Mouse (Mus musculus): ENCODE data around the gene Klhdc10. TPM values are rescaled to one million over a fixed set of nuclear protein-coding genes. Genes with fewer than 3 reads are reported as not detected.
"Not testable (repeated sequence)": the region's sequence is repeated elsewhere in the genome, so short reads cannot be mapped to it uniquely, and the experiment has no call there.

Klhdc10 gene
- polyA plus RNA-seq, 1 experiment from 2014 or later = 24.3 TPM

- Histone ChIP-seq H3K4me1 (no peaks in the 10 kb centered on the region), H3K36me3 (peaks cover 82% of the 10 kb centered on the region), H3K4me3 (replicated peaks) (no peak overlapping the region), H3K27me3 (no peaks in the 10 kb centered on the region), H3K27ac (replicated peaks) (no peak overlapping the region), H3K9ac (no peak overlapping the region), H3K9me3 (replicated peaks) (no peaks in the 10 kb centered on the region), H3K4me2 (replicated peaks) (no peak overlapping the region)
- 93% methylated on average over 17 of the region's 17 CpGs for WGBS
- ATAC-seq (ENCODE audit: insufficient number of reproducible peaks, low FRiP score, low TSS enrichment, low read depth) = no peak
Measured at GRCm38 (mm10) chr6:30372627-30373369, 28.9 kb upstream of the Klhdc10 start.

DNA sequence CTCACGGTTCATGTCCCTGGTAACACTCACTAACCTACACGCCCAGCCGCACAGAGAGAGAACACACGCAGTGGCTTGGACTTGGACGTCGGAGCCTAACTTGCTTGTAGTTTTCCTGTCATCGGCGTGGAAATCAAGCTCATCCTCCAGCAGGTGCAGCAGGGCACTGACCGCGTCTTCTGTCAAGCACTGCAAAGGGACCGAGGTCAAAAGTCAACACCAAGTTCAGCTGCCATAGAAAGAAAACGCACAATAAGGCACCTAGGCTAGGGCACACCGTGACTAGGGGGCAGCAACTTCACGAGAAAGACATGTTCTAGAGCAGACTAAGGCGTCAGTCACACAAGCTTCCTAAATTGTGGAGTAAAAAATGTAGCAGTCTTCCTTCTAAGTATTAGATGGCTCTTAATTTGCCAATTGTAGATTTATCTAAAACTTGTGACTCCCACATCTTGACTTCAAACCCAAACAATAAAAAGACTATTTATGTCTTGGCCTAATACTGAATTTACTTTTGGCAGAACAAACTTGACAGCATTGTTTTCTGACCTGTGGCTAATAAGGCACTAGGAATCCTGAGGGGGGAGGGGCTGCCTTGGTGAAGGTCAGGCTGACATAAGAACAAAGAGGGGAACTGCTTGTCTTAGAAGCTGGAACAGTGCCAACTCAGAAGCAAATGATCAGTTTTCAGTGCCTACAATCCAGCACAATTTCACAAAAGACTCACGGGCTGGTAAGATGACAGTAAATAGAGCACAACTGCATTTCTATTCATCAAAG lies 26.7 kb upstream of the Klhdc10 start:
- Histone ChIP-seq H3K27me3 (no peaks in the 10 kb centered on the region), H3K27ac (replicated peaks) (no peak overlapping the region)

GRCm38 (mm10) chr6:30375791-30376190 lies 25.9 kb upstream of the Klhdc10 start:
- no peak for ATAC-seq (ENCODE audit: insufficient number of reproducible peaks, low FRiP score, low TSS enrichment, low read depth)
- no peak overlapping the region for H3K4me2 ChIP-seq (replicated peaks)
- H3K9ac ChIP-seq = no peak overlapping the region
- H3K36me3 ChIP-seq = peaks cover 74% of the 10 kb centered on the region
- no peaks in the 10 kb centered on the region for H3K9me3 ChIP-seq (replicated peaks)
- no peak overlapping the region for H3K27ac ChIP-seq (replicated peaks)
- H3K27me3 ChIP-seq = no peaks in the 10 kb centered on the region
- H3K4me1 ChIP-seq = no peaks in the 10 kb centered on the region
- no peak overlapping the region for H3K4me3 ChIP-seq (replicated peaks)
- WGBS = 88% methylated on average over 1 of the region's 1 CpGs

More for the DNA sequence above, 26.7 kb upstream of the Klhdc10 start:
- ATAC-seq (ENCODE audit: insufficient number of reproducible peaks, low FRiP score, low TSS enrichment, low read depth) = no peak
- H3K36me3 ChIP-seq = peaks cover 74% of the 10 kb centered on the region
- no peak overlapping the region for H3K4me3 ChIP-seq (replicated peaks)
- no peaks in the 10 kb centered on the region for H3K4me1 ChIP-seq
- H3K9me3 ChIP-seq (replicated peaks) = no peaks in the 10 kb centered on the region
- no peak overlapping the region for H3K9ac ChIP-seq
- H3K4me2 ChIP-seq (replicated peaks) = no peak overlapping the region
- 80% methylated on average over 16 of the region's 16 CpGs for WGBS

DNA sequence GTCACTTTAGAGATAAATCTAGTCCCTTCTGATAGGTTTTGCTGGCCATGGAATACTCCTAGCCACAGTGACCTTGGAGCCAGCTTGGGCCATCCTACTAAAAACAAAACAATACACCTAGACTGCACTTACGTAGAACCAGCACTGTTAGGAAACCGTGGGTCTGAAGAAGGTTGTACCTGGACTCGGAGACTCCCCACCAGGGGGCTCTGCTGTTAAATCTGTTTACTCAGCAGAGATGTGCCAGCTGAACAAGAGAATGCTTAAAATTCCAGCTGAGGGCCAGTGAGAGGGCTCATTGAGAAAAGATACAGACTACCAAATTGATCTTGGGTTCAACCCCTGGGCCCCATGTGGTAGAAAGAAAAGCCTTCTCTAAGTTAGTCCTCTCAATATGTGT lies 20.6 kb upstream of the Klhdc10 start:
- Histone ChIP-seq H3K27ac (replicated peaks) (no peak overlapping the region), H3K4me3 (replicated peaks) (no peak overlapping the region), H3K36me3 (peaks cover 75% of the 10 kb centered on the region), H3K4me1 (no peaks in the 10 kb centered on the region), H3K9ac (no peak overlapping the region), H3K4me2 (replicated peaks) (no peak overlapping the region), H3K9me3 (replicated peaks) (no peaks in the 10 kb centered on the region), H3K27me3 (no peaks in the 10 kb centered on the region)
- WGBS = 61% methylated on average over 3 of the region's 3 CpGs
- no peak for ATAC-seq (ENCODE audit: insufficient number of reproducible peaks, low FRiP score, low TSS enrichment, low read depth)

DNA sequence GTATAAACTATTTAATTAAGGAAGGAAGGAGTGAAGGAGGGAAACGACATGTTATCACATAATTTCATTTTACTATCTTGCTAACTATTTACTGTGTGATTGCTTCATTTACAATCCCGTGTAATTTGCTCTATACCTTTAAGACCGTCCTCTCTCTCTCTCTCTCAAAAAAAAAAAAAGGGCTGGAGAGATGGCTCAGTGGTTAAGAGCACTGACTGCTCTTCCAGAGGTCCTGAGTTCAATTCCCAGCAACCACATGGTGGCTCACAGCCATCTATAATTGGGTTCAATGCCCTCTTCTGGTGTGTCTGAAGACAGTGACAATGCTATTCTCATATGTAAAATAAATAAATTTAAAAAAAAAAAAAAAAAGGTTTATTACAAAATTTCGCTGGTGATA lies 11.4 kb upstream of the Klhdc10 start:
- Histone ChIP-seq H3K4me3 (replicated peaks) (peak overlapping the region; percentile 62), H3K36me3 (peaks cover 20% of the 10 kb centered on the region), H3K9ac (peak overlapping the region; percentile 39), H3K4me2 (replicated peaks) (peak overlapping the region; percentile 45)
- ATAC-seq (ENCODE audit: insufficient number of reproducible peaks, low FRiP score, low TSS enrichment, low read depth); H3K27me3 ChIP-seq; H3K9me3 ChIP-seq (replicated peaks); H3K4me1 ChIP-seq; H3K27ac ChIP-seq (replicated peaks): not testable (repeated sequence)
- 21% methylated on average over 4 of the region's 4 CpGs for WGBS

DNA sequence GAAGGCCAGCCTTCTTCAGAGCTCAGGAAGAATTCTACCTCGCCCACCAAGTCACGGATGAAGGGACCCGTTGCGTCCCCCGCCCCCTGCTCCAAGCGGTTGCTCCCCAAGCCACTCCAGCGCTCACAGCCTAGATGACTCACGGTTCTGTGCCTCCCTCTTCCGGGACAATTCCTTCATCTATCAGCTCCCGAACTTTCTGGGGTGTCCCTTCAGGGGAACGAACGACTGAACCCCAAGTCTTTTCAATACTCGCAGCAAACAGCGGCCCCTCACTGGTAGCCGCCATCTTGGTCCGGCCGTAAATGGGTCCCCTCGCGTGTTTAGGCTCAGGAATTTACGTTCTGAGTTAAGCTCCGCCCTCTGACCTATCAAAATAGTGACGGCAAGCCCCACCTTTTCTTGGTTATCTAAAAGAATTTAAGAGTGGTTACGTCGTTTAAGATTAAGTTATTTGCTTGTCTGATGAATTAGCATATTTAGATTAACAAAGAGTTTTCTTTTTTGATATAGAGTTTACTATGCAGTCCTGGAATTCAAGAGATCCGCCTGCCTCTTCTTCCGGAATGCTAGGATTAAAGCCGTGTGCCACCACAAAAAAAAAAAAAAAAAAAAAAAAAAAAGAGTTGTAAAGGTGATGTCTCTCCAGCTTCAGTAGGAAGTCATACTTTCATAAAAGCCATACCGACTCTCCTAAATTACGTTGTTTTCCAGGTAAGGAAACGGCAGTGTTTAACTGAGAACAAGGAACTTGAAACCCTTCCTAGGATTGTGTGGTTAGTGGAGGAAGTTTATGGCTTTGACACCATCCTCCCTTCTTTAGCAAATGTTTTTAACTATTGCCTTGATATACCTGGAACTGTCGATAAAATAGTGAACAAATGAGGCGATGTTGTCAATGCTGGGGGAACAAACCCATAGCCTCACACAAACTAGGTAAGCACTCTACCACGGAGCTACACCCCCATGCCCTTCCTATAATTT lies 10.7 kb upstream of the Klhdc10 start, which contains the start of gene Zc3hc1:
Zc3hc1 (minus strand) TSS at position 315 of the 984 bp plus-strand sequence.
- Histone ChIP-seq H3K9ac (peak within 1 kb of the TSS; percentile 39), H3K27ac (replicated peaks) (peak within 1 kb of the TSS; percentile 70; the same call in 1 of the 2 replicates), H3K36me3 (peaks cover 13% of the 10 kb centered on the region), H3K4me3 (replicated peaks) (peak within 1 kb of the TSS; percentile 62), H3K4me1 (no peaks in the 10 kb centered on the region), H3K9me3 (replicated peaks) (no peaks in the 10 kb centered on the region), H3K27me3 (no peaks in the 10 kb centered on the region), H3K4me2 (replicated peaks) (peak within 1 kb of the TSS; percentile 45)
- peak; percentile 75 for ATAC-seq (ENCODE audit: insufficient number of reproducible peaks, low FRiP score, low TSS enrichment, low read depth)
- 17% methylated on average over 33 of the region's 33 CpGs for WGBS

DNA sequence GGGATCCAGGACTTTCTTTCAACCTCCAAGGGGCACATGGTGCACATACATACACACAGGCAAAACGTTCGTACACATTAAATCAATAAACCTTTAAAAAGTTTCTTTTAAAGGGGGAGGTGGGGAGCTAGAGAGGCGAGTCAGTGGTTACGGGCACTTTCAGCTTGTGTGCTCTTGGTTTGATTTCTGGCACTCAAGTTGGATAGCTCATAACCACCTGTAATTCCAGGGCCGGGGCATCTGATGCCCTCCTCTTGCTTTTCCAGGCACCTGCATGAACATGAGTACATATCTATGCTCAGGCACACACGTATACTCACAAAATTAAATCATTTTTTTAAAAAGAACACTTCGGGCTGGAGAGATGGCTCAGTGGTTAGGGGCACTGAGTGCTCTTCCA lies 9.7 kb upstream of the Klhdc10 start:
- H3K9ac ChIP-seq = no peak overlapping the region
- H3K36me3 ChIP-seq = peaks cover 3% of the 10 kb centered on the region; the same call in 1 of the 2 replicates
- 89% methylated on average over 7 of the region's 7 CpGs for WGBS
- ATAC-seq (ENCODE audit: insufficient number of reproducible peaks, low FRiP score, low TSS enrichment, low read depth) = no peak
- H3K4me2 ChIP-seq (replicated peaks) = no peak overlapping the region
- H3K4me3 ChIP-seq (replicated peaks) = no peak overlapping the region
- no peaks in the 10 kb centered on the region for H3K4me1 ChIP-seq
- no peak overlapping the region for H3K27ac ChIP-seq (replicated peaks)
- H3K9me3 ChIP-seq (replicated peaks) = no peaks in the 10 kb centered on the region
- no peaks in the 10 kb centered on the region for H3K27me3 ChIP-seq

DNA sequence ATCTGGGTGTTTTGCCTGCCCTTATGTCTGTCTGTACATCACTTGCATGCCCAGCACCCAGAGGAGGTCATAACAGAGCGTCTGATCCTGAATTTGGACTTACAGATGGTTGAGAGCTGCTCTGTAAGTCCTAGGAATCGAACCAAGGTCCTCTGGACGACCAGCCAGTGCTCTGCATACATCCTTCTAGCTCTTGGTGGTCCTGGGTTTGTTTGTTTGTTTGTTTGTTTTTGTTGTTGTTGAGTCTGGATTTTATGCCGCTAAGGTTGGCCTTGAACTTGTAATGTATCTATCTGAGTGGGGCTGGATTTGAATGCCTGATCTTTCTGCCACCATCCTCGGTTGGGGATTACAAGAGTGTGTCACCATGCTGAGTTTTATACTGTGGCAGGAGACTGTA lies 1.5 kb upstream of the Klhdc10 start:
- Histone ChIP-seq H3K4me3 (replicated peaks) (no peak overlapping the region), H3K36me3 (no peaks in the 10 kb centered on the region), H3K9ac (no peak overlapping the region), H3K4me2 (replicated peaks) (no peak overlapping the region), H3K9me3 (replicated peaks) (no peaks in the 10 kb centered on the region), H3K27me3 (no peaks in the 10 kb centered on the region), H3K4me1 (peaks cover 5% of the 10 kb centered on the region; the same call in 1 of the 2 replicates), H3K27ac (replicated peaks) (no peak overlapping the region)
- ATAC-seq (ENCODE audit: insufficient number of reproducible peaks, low FRiP score, low TSS enrichment, low read depth) = no peak
- 83% methylated on average over 5 of the region's 5 CpGs for WGBS

DNA sequence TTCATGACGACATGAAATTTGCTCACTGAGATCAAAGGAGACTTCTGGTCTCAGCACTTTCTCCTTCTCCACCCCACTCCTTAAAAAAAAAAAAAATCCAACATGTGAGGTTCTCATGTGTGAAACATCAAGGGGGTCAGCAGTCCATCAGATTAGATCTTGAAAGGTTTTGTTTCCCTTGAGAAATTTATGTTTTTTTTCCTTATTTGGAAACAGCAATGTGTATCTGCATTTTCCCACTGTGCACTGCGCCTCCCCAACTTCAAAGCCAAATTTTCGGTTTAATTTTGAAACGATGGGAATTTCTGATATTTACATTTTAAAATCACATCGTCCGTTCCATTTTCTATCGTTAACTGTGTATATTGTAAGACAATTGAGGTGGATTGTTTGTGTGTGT lies 952 bp upstream of the Klhdc10 start:
- H3K36me3 ChIP-seq = no peaks in the 10 kb centered on the region
- no peak for ATAC-seq (ENCODE audit: insufficient number of reproducible peaks, low FRiP score, low TSS enrichment, low read depth)
- peak overlapping the region; percentile 46 for H3K4me2 ChIP-seq (replicated peaks)
- H3K4me3 ChIP-seq (replicated peaks) = peak overlapping the region; percentile 99
- peaks cover 5% of the 10 kb centered on the region; the same call in 1 of the 2 replicates for H3K4me1 ChIP-seq
- WGBS = 5% methylated on average over 7 of the region's 7 CpGs
- H3K27me3 ChIP-seq = no peaks in the 10 kb centered on the region
- H3K9me3 ChIP-seq (replicated peaks) = no peaks in the 10 kb centered on the region
- H3K9ac ChIP-seq = peak overlapping the region; percentile 63
- peak overlapping the region; percentile 99 for H3K27ac ChIP-seq (replicated peaks)

DNA sequence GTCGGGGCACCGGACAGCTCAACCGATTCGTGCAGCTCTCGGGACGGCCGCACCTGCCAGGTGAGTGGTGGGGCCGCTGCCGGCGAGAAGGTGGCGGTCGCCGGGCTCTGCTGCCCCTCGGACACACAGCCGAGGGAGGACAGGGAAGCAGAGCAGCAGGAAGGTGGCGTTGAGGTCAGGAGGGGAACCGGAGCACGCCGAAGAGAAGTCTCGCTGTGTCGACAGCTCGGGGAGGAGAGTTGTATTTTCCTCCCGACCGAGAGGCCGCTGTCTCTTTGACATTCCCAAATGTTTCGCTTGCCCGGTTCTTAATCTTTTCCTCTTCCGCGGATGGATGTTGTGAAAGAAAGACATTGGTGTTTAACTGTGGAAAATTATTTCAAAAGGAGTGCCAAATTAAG lies 423 bp downstream of the Klhdc10 start:
- no peaks in the 10 kb centered on the region for H3K9me3 ChIP-seq (replicated peaks)
- ATAC-seq (ENCODE audit: insufficient number of reproducible peaks, low FRiP score, low TSS enrichment, low read depth) = 0 out of 2 replicates have a peak, but pooled peaks have one; percentile 2
- WGBS = under 1% methylated on average over 29 of the region's 29 CpGs
- peaks cover 5% of the 10 kb centered on the region; the same call in 1 of the 2 replicates for H3K4me1 ChIP-seq
- H3K36me3 ChIP-seq = no peaks in the 10 kb centered on the region
- peak overlapping the region; percentile 87 for H3K9ac ChIP-seq
- H3K27me3 ChIP-seq = no peaks in the 10 kb centered on the region
- H3K4me2 ChIP-seq (replicated peaks) = peak overlapping the region; percentile 46
- H3K27ac ChIP-seq (replicated peaks) = peak overlapping the region; percentile 91
- H3K4me3 ChIP-seq (replicated peaks) = peak overlapping the region; percentile 99
